Mouse (Mus musculus) heart, postnatal 0 days (tissue): ENCODE results near the gene Znrf1.

Experiments used
- CTCF ChIP-seq: IDR thresholded peaks from 2 replicates; pipeline ENCODE4 v1.5.1; 2016; ENCODE audit warnings: antibody characterized with exemption, control low read depth, low read depth
- EP300 ChIP-seq: IDR thresholded peaks from 2 replicates; pipeline ENCODE4 v1.6.1; 2016; ENCODE audit warnings: antibody characterized with exemption, low read depth

- no peak for TF ChIP-seq EP300
- no peak for TF ChIP-seq CTCF
Measured at GRCm38 (mm10) chr8:111626933-111627332, 91.0 kb downstream of the Znrf1 start.
